Mouse (Mus musculus) urinary bladder, postnatal 14 days (tissue): Measurements from ENCODE around the gene Tgfb1.

Experiments
- DNase-seq: peaks from one replicate; pipeline ENCODE4 v3.0.0; 2021; ENCODE audit warnings: low spot score

The Tgfb1 gene

DNA sequence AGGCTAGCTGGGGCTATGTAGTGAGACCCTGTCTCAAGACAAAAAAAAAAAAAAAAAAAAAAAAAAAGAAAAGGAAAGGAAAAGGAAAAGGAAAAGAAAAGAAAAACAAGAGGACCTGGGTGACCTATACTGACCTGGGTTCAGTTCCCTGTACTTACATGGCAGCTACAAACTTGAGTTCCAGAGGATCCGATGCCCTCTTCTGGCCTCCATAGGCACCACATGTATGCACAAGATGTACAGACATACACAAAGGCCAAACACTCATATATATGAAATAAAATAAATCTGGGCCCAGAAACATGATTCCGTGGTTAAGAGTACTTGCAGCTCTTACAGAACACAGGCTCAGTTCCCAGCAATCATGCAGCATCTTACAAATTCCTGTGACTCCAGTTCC, 50.1 kb downstream of the Tgfb1 start:
- DNase-seq = no peak

DNA sequence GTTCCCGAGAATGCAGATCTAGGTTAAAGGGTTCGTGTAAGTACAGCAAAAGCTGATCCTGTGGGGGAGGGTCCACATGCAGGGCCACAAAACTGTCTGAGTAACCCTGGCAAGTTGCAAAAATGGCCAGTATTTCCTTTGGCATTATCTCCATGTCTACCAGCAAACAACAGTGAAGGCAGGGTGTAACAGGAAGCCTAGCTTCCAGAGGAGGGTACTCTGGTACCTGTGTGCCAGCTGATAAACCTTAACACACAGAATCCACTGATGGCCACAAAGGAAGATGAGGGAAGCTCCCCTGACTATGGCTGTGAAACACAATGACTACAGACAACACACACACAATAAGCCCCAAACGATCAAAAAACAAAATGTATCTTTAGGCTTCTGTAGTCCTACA, 51.5 kb downstream of the Tgfb1 start:
- DNase-seq = no peak

DNA sequence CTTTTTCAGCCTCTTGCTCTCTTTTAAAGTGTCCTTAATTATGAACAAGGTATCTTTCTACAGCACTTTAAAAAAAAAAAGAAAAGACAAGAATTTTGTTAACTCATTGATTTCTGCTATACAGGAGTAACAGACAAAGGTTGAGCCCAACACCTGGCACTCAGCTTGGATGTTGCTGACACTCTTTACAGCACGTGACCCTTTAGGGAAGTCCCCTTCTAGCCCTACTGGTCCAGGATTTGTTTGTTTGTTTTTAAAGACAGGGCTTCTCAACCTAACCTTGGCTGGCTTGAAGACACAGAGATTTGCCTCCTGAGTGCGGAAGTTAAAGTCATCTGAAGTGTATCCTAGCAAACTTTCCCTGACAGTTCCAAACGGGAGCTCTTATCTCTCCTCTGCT, 60.0 kb downstream of the Tgfb1 start:
- no peak for DNase-seq

DNA sequence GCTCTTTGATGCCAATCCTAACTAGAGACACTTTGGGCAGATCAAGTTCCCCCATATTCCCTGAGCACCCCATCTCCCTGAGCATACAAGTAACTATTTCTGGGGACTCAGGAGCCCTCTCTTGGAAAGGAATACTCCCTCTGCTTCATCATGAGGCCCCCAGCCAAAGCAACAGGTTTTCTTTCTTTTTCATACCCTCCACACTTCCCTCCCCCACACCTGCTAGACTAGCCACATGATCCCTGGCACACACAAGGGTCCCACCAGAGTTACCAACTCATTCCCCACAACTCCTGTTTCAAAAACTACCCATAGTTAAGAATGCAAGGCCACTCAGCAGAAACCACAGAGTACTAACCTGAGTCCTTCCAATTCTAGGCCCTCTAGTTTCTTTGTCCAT, 66.3 kb downstream of the Tgfb1 start:
- DNase-seq = no peak

DNA sequence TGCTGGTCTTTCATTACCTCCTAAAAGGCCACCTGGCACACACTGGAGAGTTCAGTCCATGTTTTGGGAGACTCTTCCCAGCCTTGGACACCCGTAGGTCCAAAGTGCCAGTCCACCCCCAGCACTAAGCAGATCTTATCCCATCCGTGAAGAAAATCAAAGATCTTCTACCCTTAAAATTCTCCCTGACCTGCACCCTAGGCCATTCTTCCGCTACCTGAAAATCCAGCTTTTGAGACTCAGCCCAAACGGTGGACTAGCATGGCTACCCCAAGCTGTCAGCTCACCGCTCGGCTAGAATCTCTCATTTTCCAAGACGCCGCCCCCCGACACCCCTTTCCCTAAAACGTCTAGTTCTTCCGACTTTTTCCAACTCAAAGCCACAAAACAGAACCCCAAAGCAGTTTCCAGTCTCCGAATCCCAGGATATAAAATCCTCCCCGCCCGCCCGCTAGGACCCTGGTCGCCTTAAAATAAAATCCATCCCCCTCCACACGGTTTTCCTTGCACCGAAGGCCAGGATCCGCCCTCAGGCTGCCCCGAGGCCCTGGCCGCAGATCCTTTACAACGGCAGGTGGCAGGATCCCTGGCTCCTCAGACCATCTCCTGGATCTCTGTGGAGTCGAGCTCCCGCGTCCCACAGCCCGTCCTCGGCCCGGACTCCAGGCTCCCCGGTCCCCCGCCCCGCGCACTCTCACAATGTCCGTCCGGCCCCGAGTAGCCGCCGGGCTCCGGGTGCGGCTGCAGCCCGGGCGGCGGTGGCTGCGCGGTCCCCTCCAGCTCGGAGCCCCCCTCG, 67.0 kb downstream of the Tgfb1 start:
- DNase-seq = peak; percentile 51

DNA sequence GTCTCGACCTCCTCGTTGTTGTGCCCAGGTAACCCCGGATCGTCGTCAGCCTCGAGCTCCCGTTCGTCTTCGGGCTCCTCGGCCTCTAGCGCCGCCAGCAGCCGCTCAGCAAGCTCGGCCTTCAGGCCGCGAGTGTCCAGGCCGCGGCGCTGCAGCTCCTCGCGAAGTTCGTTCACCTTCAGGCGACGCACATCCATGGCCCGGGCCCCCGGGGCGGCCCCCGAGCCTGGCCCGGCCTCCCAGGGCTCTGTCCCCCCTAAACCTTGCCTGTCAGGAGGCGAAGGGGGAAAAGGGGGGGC, 67.6 kb downstream of the Tgfb1 start:
- DNase-seq = no peak
